Mouse (Mus musculus): ENCODE data around the gene Camkmt. TPM values are rescaled to one million over a fixed set of nuclear protein-coding genes. Genes with fewer than 3 reads are reported as not detected.

Gene Camkmt
- polyA plus RNA-seq, 1 experiment from 2014 or later: 12.1 TPM

Other genes starting within 250 kb of the Camkmt start
- gene Ppm1b, start 133.8 kb upstream of the Camkmt start, polyA plus RNA-seq (2014; fragmentation: Nextera tagmentation; extraction: Ambion mirVana): 98.5 and 100 TPM in 2 replicates
- gene Slc3a1, start 62.2 kb upstream of the Camkmt start, polyA plus RNA-seq (2014; fragmentation: Nextera tagmentation; extraction: Ambion mirVana): 0.21 and 0.35 TPM in 2 replicates
- 67.7 and 75.6 TPM in 2 replicates for gene Prepl, start 311 bp upstream of the Camkmt start, polyA plus RNA-seq (2014; fragmentation: Nextera tagmentation; extraction: Ambion mirVana)